ENCODE assay signal across 17 mouse cellular contexts in genomic region chr3:132783087-132783486, GRCm38 (mm10).
"Had no signal": no experiment of that assay in that cellular context is flagged by ENCODE, and none has a peak within 500 bp of the region (broad histone marks: within the 10 kb centered on the region; RNA-seq: fewer than 3 reads in every experiment).

No protein-coding gene starts in this region.

- DNase-seq: kidney, postnatal 10 days; kidney, postnatal 4 days; liver; liver, embryonic 13.5 days; liver, postnatal 0 days; lung, postnatal 14 days; right cerebral cortex, postnatal 14 days; thymus, adult 2 months; thymus, postnatal 36 days had no signal

- ATAC-seq: liver, postnatal 0 days had no signal

- H3K4me1 ChIP-seq: limb, embryonic 12.5 days; lung, embryonic 15.5 days; neural tube, embryonic 15.5 days had no signal

- H3K27ac ChIP-seq: layer of hippocampus, adult 2 months; limb, embryonic 12.5 days; liver, embryonic 13.5 days; lung, embryonic 15.5 days; macrophage; neural tube, embryonic 15.5 days; stomach, embryonic 15.5 days had no signal

- H3K4me3 ChIP-seq: layer of hippocampus, adult 2 months; limb, embryonic 12.5 days; liver, embryonic 13.5 days; lung, embryonic 15.5 days; megakaryocyte, embryonic 14.5 days; myocyte; neural tube, embryonic 15.5 days; stomach, embryonic 15.5 days had no signal

- H3K9me3 ChIP-seq: limb, embryonic 12.5 days; liver, embryonic 13.5 days; lung, embryonic 15.5 days; megakaryocyte, embryonic 14.5 days; neural tube, embryonic 15.5 days; stomach, embryonic 15.5 days had no signal

- H3K36me3 ChIP-seq: liver, embryonic 13.5 days; lung, embryonic 15.5 days; neural tube, embryonic 15.5 days; stomach, embryonic 15.5 days had no signal

- H3K27me3 ChIP-seq: limb, embryonic 12.5 days; liver, embryonic 13.5 days; lung, embryonic 15.5 days; megakaryocyte, embryonic 14.5 days; neural tube, embryonic 15.5 days; stomach, embryonic 15.5 days had no signal

- H3K4me2 ChIP-seq: limb, embryonic 12.5 days; liver, embryonic 13.5 days; lung, embryonic 15.5 days; neural tube, embryonic 15.5 days; stomach, embryonic 15.5 days had no signal

- H3K9ac ChIP-seq: limb, embryonic 12.5 days; liver, embryonic 13.5 days; liver, postnatal 0 days; lung, embryonic 15.5 days; neural tube, embryonic 15.5 days; stomach, embryonic 15.5 days had no signal
